In the genomic region with DNA sequence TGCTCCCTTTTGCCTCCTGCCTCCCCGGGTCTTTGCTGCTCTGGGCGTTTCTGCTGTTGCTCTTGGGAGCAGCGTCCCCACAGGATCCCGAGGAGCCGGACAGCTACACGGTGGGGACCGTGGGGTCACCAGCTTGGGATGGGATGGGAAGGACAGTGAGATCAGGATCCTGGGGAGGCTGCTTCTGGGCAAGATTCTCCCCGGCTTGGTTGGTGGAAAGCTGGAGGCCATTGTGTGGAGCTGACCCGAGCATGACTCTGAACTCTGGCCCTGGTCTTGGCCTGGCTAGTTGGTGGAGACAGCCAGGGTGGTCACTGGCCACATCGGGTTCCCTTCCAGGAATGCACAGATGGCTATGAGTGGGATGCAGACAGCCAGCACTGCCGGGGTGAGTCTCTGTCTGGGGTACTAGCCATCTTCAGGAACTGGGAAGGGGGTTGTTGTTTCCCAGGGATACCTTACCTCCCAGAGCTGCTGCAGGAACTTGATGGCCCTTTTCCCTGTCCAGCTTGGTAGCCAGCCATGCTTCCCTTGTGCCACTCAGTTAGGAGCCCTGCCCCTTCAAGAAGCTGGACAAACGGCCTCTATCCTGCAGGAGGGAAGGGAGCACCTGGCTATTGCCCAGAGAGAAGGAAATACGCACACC, we compare ENCODE assay signal across 7 mouse cellular contexts. TPM values are rescaled to one million over a fixed set of nuclear protein-coding genes. Genes with fewer than 3 reads are reported as not detected.
DNase-seq lines count a peak whose midpoint lies in the region; ATAC-seq and TF ChIP-seq lines count a peak whose summit lies in the region.

No protein-coding gene starts in this region.

- H3K4me3 ChIP-seq in embryonic facial prominence, embryonic 13.5 days: peak overlapping the region; percentile 75
- H3K4me3 ChIP-seq in hindbrain, postnatal 0 days (ENCODE audit: low read length): peak overlapping the region; percentile 57
- H3K4me3 ChIP-seq in neural tube, embryonic 12.5 days: peak overlapping the region; percentile 61

- no peak for TF ChIP-seq CTCF in hindbrain, postnatal 0 days (IDR thresholded peaks at IDR 0.05; ENCODE audit: low read depth)

- H3K27me3 ChIP-seq in embryonic facial prominence, embryonic 13.5 days: no peaks in the 10 kb centered on the region
- H3K27me3 ChIP-seq in hindbrain, postnatal 0 days (ENCODE audit: insufficient read depth, low read length): no peaks in the 10 kb centered on the region
- no peaks in the 10 kb centered on the region for H3K27me3 ChIP-seq in neural tube, embryonic 12.5 days (replicated peaks)

- peak; percentile 34 for DNase-seq in retina, embryonic 14.5 days (ENCODE audit: low spot score)
- no peak for DNase-seq in retina, postnatal 1 day
- DNase-seq in hindbrain, postnatal 0 days (ENCODE audit: low spot score): no peak
- DNase-seq in gastrocnemius, postnatal 10 days: no peak
- no peak for DNase-seq in spleen, postnatal 36 days (ENCODE audit: low spot score in 2 of 2)

- H3K27ac ChIP-seq in embryonic facial prominence, embryonic 13.5 days: peak overlapping the region; percentile 95
- peak overlapping the region; percentile 72 for H3K27ac ChIP-seq in hindbrain, postnatal 0 days
- H3K27ac ChIP-seq in neural tube, embryonic 12.5 days: peak overlapping the region; percentile 32; the same call in 1 of the 2 replicates

- peaks cover 35% of the 10 kb centered on the region for H3K36me3 ChIP-seq in embryonic facial prominence, embryonic 13.5 days
- H3K36me3 ChIP-seq in hindbrain, postnatal 0 days (ENCODE audit: insufficient read depth, low read length): no peaks in the 10 kb centered on the region; the same call in 1 of the 2 replicates
- H3K36me3 ChIP-seq in neural tube, embryonic 12.5 days: peaks cover 11% of the 10 kb centered on the region; the same call in 1 of the 2 replicates

- WGBS in embryonic facial prominence, embryonic 13.5 days: 16% methylated on average over 13 of the region's 13 CpGs
- 10% methylated on average over 12 of the region's 13 CpGs for WGBS in hindbrain, postnatal 0 days
- 21% methylated on average over 13 of the region's 13 CpGs for WGBS in neural tube, embryonic 12.5 days

- peaks cover 29% of the 10 kb centered on the region for H3K4me1 ChIP-seq in embryonic facial prominence, embryonic 13.5 days
- peaks cover 7% of the 10 kb centered on the region for H3K4me1 ChIP-seq in hindbrain, postnatal 0 days (ENCODE audit: insufficient read depth, low read length)
- peaks cover 24% of the 10 kb centered on the region for H3K4me1 ChIP-seq in neural tube, embryonic 12.5 days

- H3K9me3 ChIP-seq in embryonic facial prominence, embryonic 13.5 days: no peaks in the 10 kb centered on the region
- no peaks in the 10 kb centered on the region for H3K9me3 ChIP-seq in hindbrain, postnatal 0 days (ENCODE audit: low read length)
- H3K9me3 ChIP-seq in neural tube, embryonic 12.5 days: no peaks in the 10 kb centered on the region

- H3K4me2 ChIP-seq in embryonic facial prominence, embryonic 13.5 days: peak overlapping the region; percentile 91
- H3K4me2 ChIP-seq in hindbrain, postnatal 0 days (ENCODE audit: low read depth, low read length): peak overlapping the region; percentile 97
- H3K4me2 ChIP-seq in neural tube, embryonic 12.5 days (replicated peaks): peak overlapping the region; percentile 98

- ATAC-seq in embryonic facial prominence, embryonic 13.5 days (ENCODE audit: insufficient number of reproducible peaks, insufficient read depth, low FRiP score, low TSS enrichment, low read depth): no peak
- ATAC-seq in hindbrain, postnatal 0 days: peak; percentile 33; the same call in 1 of the 2 replicates
- 0 out of 2 replicates have a peak, but pooled peaks have one; percentile 14 for ATAC-seq in neural tube, embryonic 12.5 days (ENCODE audit: low FRiP score, low read depth)

- peak overlapping the region; percentile 93 for H3K9ac ChIP-seq in embryonic facial prominence, embryonic 13.5 days
- peak overlapping the region; percentile 78 for H3K9ac ChIP-seq in hindbrain, postnatal 0 days (replicated peaks; ENCODE audit: low read length)
- peak overlapping the region; percentile 85 for H3K9ac ChIP-seq in neural tube, embryonic 12.5 days

RNA-seq across cellular contexts. Expression of a gene that starts 1.4 kb away (rescaled TPM):
- 200 and 207 TPM in 2 replicates for polyA plus RNA-seq in embryonic facial prominence, embryonic 13.5 days (2015; fragmentation: Nextera tagmentation; extraction: Ambion mirVana)
- total RNA-seq in hindbrain, postnatal 0 days (2014; rRNA removed): 46.3 and 49.3 TPM in 2 replicates
- 36.5 and 41.7 TPM in 2 replicates for polyA plus RNA-seq in hindbrain, postnatal 0 days (2015; fragmentation: Nextera tagmentation; extraction: Ambion mirVana)
- polyA plus RNA-seq in neural tube, embryonic 12.5 days (2016; fragmentation: Nextera tagmentation; extraction: Ambion mirVana): 58.3 and 60.3 TPM in 2 replicates
- total RNA-seq in gastrocnemius, postnatal 10 days (2021): 10 to 100 TPM; 29.9 to 42.9 TPM

RNA-seq across cellular contexts. Expression of a gene that starts 6.9 kb away (rescaled TPM):
- polyA plus RNA-seq in embryonic facial prominence, embryonic 13.5 days (2015; fragmentation: Nextera tagmentation; extraction: Ambion mirVana): 1.6 and 2.4 TPM in 2 replicates
- 1.2 and 4.5 TPM in 2 replicates for total RNA-seq in hindbrain, postnatal 0 days (2014; rRNA removed)
- 1.6 and 2.0 TPM in 2 replicates for polyA plus RNA-seq in hindbrain, postnatal 0 days (2015; fragmentation: Nextera tagmentation; extraction: Ambion mirVana)
- 3.3 and 4.2 TPM in 2 replicates for polyA plus RNA-seq in neural tube, embryonic 12.5 days (2016; fragmentation: Nextera tagmentation; extraction: Ambion mirVana)
- total RNA-seq in gastrocnemius, postnatal 10 days (2021): under 1 TPM in 1 of 2 experiments, not detected in 1; 0.50 TPM

RNA-seq across cellular contexts. Expression of a gene that starts 13.0 kb away (rescaled TPM):
- 42.5 and 43.7 TPM in 2 replicates for polyA plus RNA-seq in embryonic facial prominence, embryonic 13.5 days (2015; fragmentation: Nextera tagmentation; extraction: Ambion mirVana)
- total RNA-seq in hindbrain, postnatal 0 days (2014; rRNA removed): 56.8 and 58.8 TPM in 2 replicates
- polyA plus RNA-seq in hindbrain, postnatal 0 days (2015; fragmentation: Nextera tagmentation; extraction: Ambion mirVana): 27.4 and 27.7 TPM in 2 replicates
- 44.6 and 47.9 TPM in 2 replicates for polyA plus RNA-seq in neural tube, embryonic 12.5 days (2016; fragmentation: Nextera tagmentation; extraction: Ambion mirVana)
- total RNA-seq in gastrocnemius, postnatal 10 days (2021): 10 to 100 TPM; 24.7 to 29.9 TPM

RNA-seq across cellular contexts. Expression of a gene that starts 14.8 kb away (rescaled TPM):
- polyA plus RNA-seq in embryonic facial prominence, embryonic 13.5 days (2015; fragmentation: Nextera tagmentation; extraction: Ambion mirVana): 138 and 144 TPM in 2 replicates
- total RNA-seq in hindbrain, postnatal 0 days (2014; rRNA removed): 76.1 and 103 TPM in 2 replicates
- 172 and 179 TPM in 2 replicates for polyA plus RNA-seq in hindbrain, postnatal 0 days (2015; fragmentation: Nextera tagmentation; extraction: Ambion mirVana)
- polyA plus RNA-seq in neural tube, embryonic 12.5 days (2016; fragmentation: Nextera tagmentation; extraction: Ambion mirVana): 142 and 145 TPM in 2 replicates
- total RNA-seq in gastrocnemius, postnatal 10 days (2021): 10 to 100 TPM; 53.2 to 54.6 TPM

RNA-seq across cellular contexts. Expression of a gene that starts 15.1 kb away (rescaled TPM):
- 2,535 and 2,700 TPM in 2 replicates for polyA plus RNA-seq in embryonic facial prominence, embryonic 13.5 days (2015; fragmentation: Nextera tagmentation; extraction: Ambion mirVana)
- 1,468 and 1,477 TPM in 2 replicates for total RNA-seq in hindbrain, postnatal 0 days (2014; rRNA removed)
- 3,076 and 3,214 TPM in 2 replicates for polyA plus RNA-seq in hindbrain, postnatal 0 days (2015; fragmentation: Nextera tagmentation; extraction: Ambion mirVana)
- 3,361 and 3,377 TPM in 2 replicates for polyA plus RNA-seq in neural tube, embryonic 12.5 days (2016; fragmentation: Nextera tagmentation; extraction: Ambion mirVana)
- 100 to 1,000 TPM; 305 to 378 TPM for total RNA-seq in gastrocnemius, postnatal 10 days (2021)

Comparison
In these comparisons a context has a peak if more than half of its experiments do, and no peak if none do; other contexts are left out.
1. H3K27ac ChIP-seq: peak in every context shown above with its lines; median percentile 95 in embryonic facial prominence, embryonic 13.5 days; 72 in hindbrain, postnatal 0 days; 32 in neural tube, embryonic 12.5 days.